Mouse (Mus musculus) c-Kit-positive CD71-positive TER-119-positive erythroid progenitor cells, embryonic 14.5 days (primary cell): ENCODE results near the gene Tap2.
A peak's percentile ranks its signal among the peaks of the same experiment; 100 is the strongest.
"Not testable (repeated sequence)": the region's sequence is repeated elsewhere in the genome, so short reads cannot be mapped to it uniquely, and the experiment has no call there.

Experiments
- DNase-seq: peaks from one replicate; pipeline ENCODE4 v3.0.0-alpha.2; 2013; ENCODE audit warnings: low spot score

The Tap2 gene

GRCm38 (mm10) chr17:34215176-34215575, 11.8 kb downstream of the Tap2 start:
- no peak for DNase-seq

GRCm38 (mm10) chr17:34217216-34217928, 14.0 kb downstream of the Tap2 start:
- DNase-seq = no peak

GRCm38 (mm10) chr17:34217986-34218385, 14.7 kb downstream of the Tap2 start:
- DNase-seq = no peak

- DNase-seq = peak; percentile 70
Measured at GRCm38 (mm10) chr17:34218675-34219074, 15.3 kb downstream of the Tap2 start.

GRCm38 (mm10) chr17:34219096-34219495, 15.8 kb downstream of the Tap2 start:
- DNase-seq = peak; percentile 71

- not testable (repeated sequence) for DNase-seq
Measured at GRCm38 (mm10) chr17:34219801-34220200, 16.5 kb downstream of the Tap2 start.

GRCm38 (mm10) chr17:34220401-34220800, 17.1 kb downstream of the Tap2 start:
- not testable (repeated sequence) for DNase-seq

GRCm38 (mm10) chr17:34224816-34225215, 21.5 kb downstream of the Tap2 start:
- DNase-seq = no peak

- DNase-seq = no peak
Measured at GRCm38 (mm10) chr17:34225426-34225825, 22.1 kb downstream of the Tap2 start.

GRCm38 (mm10) chr17:34225911-34226310, 22.6 kb downstream of the Tap2 start:
- DNase-seq = not testable (repeated sequence)

- DNase-seq = not testable (repeated sequence)
Measured at GRCm38 (mm10) chr17:34230971-34231370, 27.6 kb downstream of the Tap2 start.

GRCm38 (mm10) chr17:34232021-34232420, 28.7 kb downstream of the Tap2 start:
- DNase-seq = not testable (repeated sequence)

- peak; percentile 57 for DNase-seq
Measured at GRCm38 (mm10) chr17:34234926-34235325, 31.6 kb downstream of the Tap2 start.

GRCm38 (mm10) chr17:34236691-34237090, 33.4 kb downstream of the Tap2 start:
- DNase-seq = no peak

- no peak for DNase-seq
Measured at GRCm38 (mm10) chr17:34237741-34238140, 34.4 kb downstream of the Tap2 start.

GRCm38 (mm10) chr17:34238706-34239105, 35.4 kb downstream of the Tap2 start, which contains the start of gene H2-Ob:
Gene H2-Ob (plus strand): TSS chr17:34238903.
- no peak for DNase-seq

- DNase-seq = no peak
Measured at GRCm38 (mm10) chr17:34239601-34240041, 36.3 kb downstream of the Tap2 start.

- DNase-seq = no peak
Measured at GRCm38 (mm10) chr17:34240366-34240765, 37.0 kb downstream of the Tap2 start.

- DNase-seq = no peak
Measured at GRCm38 (mm10) chr17:34240916-34241315, 37.6 kb downstream of the Tap2 start.

GRCm38 (mm10) chr17:34244656-34245055, 41.3 kb downstream of the Tap2 start:
- no peak for DNase-seq

- no peak for DNase-seq
Measured at GRCm38 (mm10) chr17:34247047-34247446, 43.7 kb downstream of the Tap2 start.

- no peak for DNase-seq
Measured at GRCm38 (mm10) chr17:34248764-34249163, 45.4 kb downstream of the Tap2 start.

GRCm38 (mm10) chr17:34249361-34249760, 46.0 kb downstream of the Tap2 start:
- no peak for DNase-seq

- DNase-seq = peak; percentile 28
Measured at GRCm38 (mm10) chr17:34249878-34250277, 46.6 kb downstream of the Tap2 start.
